Mouse (Mus musculus) ES-E14 (cell line): ENCODE measurements at regions not wholly inside any gene's neighbourhood (a gene's known extent, or its start where the extent isn't known, plus 50 kb on each side); places are given as distances from the start of the nearest gene placed in this dataset.

Experiments used
- DNase-seq: peaks from one replicate; pipeline ENCODE4 v3.0.0-alpha.2; 2013; ENCODE audit warnings: low read depth, low spot score
- H3K27ac ChIP-seq: 2 replicates; pipeline ENCODE4 v1.5.1; 2012; ENCODE audit warnings: low read depth, mild to moderate bottlenecking, low read length, moderate library complexity, mixed read lengths; ENCODE audit not compliant: poor library complexity, insufficient read depth, severe bottlenecking
- H3K36me3 ChIP-seq: 2 replicates; pipeline ENCODE4 v1.6.1; 2012; ENCODE audit warnings: mild to moderate bottlenecking, low read length, moderate library complexity, mixed read lengths; ENCODE audit not compliant: control insufficient read depth, poor library complexity, insufficient read depth, severe bottlenecking
- H3K4me1 ChIP-seq, 2 experiments: fragments of 150-350 bp in 1 of 2; sonication (generic) in 1 of 2; 2 replicates each; pipeline ENCODE4 v1.6.1; 2012; ENCODE audit warnings: low read length in 2 of 2, mild to moderate bottlenecking in 1 of 2, mixed read lengths in 1 of 2; ENCODE audit not compliant: control insufficient read depth in 2 of 2, insufficient read depth in 2 of 2, poor library complexity in 1 of 2
- H3K4me3 ChIP-seq, 2 experiments: fragments of 150-350 bp in 1 of 2; sonication (generic) in 1 of 2; 2 replicates each; pipeline ENCODE4 v1.5.1; 2012; ENCODE audit warnings: low read length in 2 of 2, low read depth in 1 of 2, mild to moderate bottlenecking in 1 of 2, mixed read lengths in 1 of 2; ENCODE audit not compliant: insufficient read depth in 1 of 2, poor library complexity in 1 of 2, severe bottlenecking in 1 of 2
- H3K9ac ChIP-seq: 2 replicates; pipeline ENCODE4 v1.6.1; 2012; ENCODE audit warnings: low read depth, mild to moderate bottlenecking, low read length, mixed read lengths; ENCODE audit not compliant: poor library complexity, insufficient read depth, severe bottlenecking
- H3K9me3 ChIP-seq: fragments of 150-350 bp; sonication (generic); 2 replicates; pipeline ENCODE4 v1.6.1; 2012; ENCODE audit warnings: low read depth, mild to moderate bottlenecking, low read length; ENCODE audit not compliant: control insufficient read depth, insufficient read depth
- CHD2 ChIP-seq: IDR thresholded peaks from 2 replicates; pipeline ENCODE4 v1.6.1; 2014; ENCODE audit warnings: mild to moderate bottlenecking, low read depth, low read length, inconsistent platforms
- HCFC1 ChIP-seq: IDR thresholded peaks from 2 replicates; pipeline ENCODE4 v1.6.1; 2012; ENCODE audit warnings: low read length, inconsistent platforms, borderline replicate concordance; ENCODE audit not compliant: insufficient read depth
- MAFK ChIP-seq: IDR thresholded peaks from 2 replicates; pipeline ENCODE4 v1.6.1; 2014; ENCODE audit warnings: mild to moderate bottlenecking, low read depth, low read length, inconsistent platforms; ENCODE audit not compliant: insufficient read depth
- ZC3H11A ChIP-seq: IDR thresholded peaks from 2 replicates; pipeline ENCODE4 v1.6.1; 2012; ENCODE audit warnings: low read depth, mild to moderate bottlenecking, inconsistent platforms, low read length, borderline replicate concordance
- ZNF384 ChIP-seq: IDR thresholded peaks from 2 replicates; pipeline ENCODE4 v1.6.1; 2012; ENCODE audit warnings: low read depth, low read length, inconsistent platforms
- in situ Hi-C, 2 experiments: fragments of 600-800 bp; cut with MboI; formaldehyde crosslinking; loops; one replicate each; pipeline ENCODE4 v1.15.1; 2025; ENCODE audit warnings: low sequenced_read_pairs in 2 of 2, inconsistent platforms in 1 of 2; ENCODE audit not compliant: unreplicated experiment in 2 of 2

GRCm38 (mm10) chr13:51936441-51936840 is 90.0 kb downstream of the Gadd45g start:
- Histone ChIP-seq H3K36me3 (no peaks in the 10 kb centered on the region), H3K9ac (no peak overlapping the region), H3K27ac (no peak overlapping the region), H3K4me1 (peaks cover 0 to 3% of the 10 kb centered on the region in 2 experiments; a peak in 1 of 4 replicates), H3K4me3 (no peak overlapping the region), H3K9me3 (no peaks in the 10 kb centered on the region)
- TF ChIP-seq CHD2 (no peak), ZC3H11A (no peak), MAFK (no peak), ZNF384 (no peak), HCFC1 (no peak)
- in situ Hi-C loops, result no loop called here
- no peak for DNase-seq

GRCm38 (mm10) chr13:51937898-51938297 is 91.4 kb downstream of the Gadd45g start:
- Histone ChIP-seq H3K4me1 (peaks cover 0 to 3% of the 10 kb centered on the region in 2 experiments; a peak in 1 of 4 replicates), H3K9ac (no peak overlapping the region), H3K4me3 (no peak overlapping the region), H3K27ac (no peak overlapping the region), H3K9me3 (no peaks in the 10 kb centered on the region), H3K36me3 (no peaks in the 10 kb centered on the region)
- DNase-seq, result no peak
- TF ChIP-seq ZC3H11A, result no peak
- no peak for TF ChIP-seq MAFK
- TF ChIP-seq CHD2, result no peak
- TF ChIP-seq HCFC1, result no peak
- no peak for TF ChIP-seq ZNF384
- in situ Hi-C loops, result no loop called here

- no peaks in the 10 kb centered on the region for H3K9me3 ChIP-seq
- H3K27ac ChIP-seq, result no peak overlapping the region
- in situ Hi-C loops, result no loop called here
- DNase-seq, result no peak
- H3K4me3 ChIP-seq, result no peak overlapping the region
- TF ChIP-seq HCFC1 (no peak), ZC3H11A (no peak), MAFK (no peak), ZNF384 (no peak), CHD2 (no peak)
- H3K4me1 ChIP-seq, result peaks cover 0 to 3% of the 10 kb centered on the region in 2 experiments; a peak in 1 of 4 replicates
- no peaks in the 10 kb centered on the region for H3K36me3 ChIP-seq
- H3K9ac ChIP-seq, result no peak overlapping the region
These were observed 92.8 kb downstream of the Gadd45g start for GRCm38 (mm10) chr13:51939262-51939661.

GRCm38 (mm10) chr13:51939715-51940114 is 93.2 kb downstream of the Gadd45g start:
- no peak overlapping the region for H3K4me3 ChIP-seq
- no peaks in the 10 kb centered on the region for H3K9me3 ChIP-seq
- no peak for TF ChIP-seq MAFK
- no peak overlapping the region for H3K9ac ChIP-seq
- no peaks in the 10 kb centered on the region for H3K36me3 ChIP-seq
- DNase-seq, result no peak
- H3K4me1 ChIP-seq, result peaks cover 0 to 3% of the 10 kb centered on the region in 2 experiments; a peak in 1 of 4 replicates
- in situ Hi-C loops, result no loop called here
- H3K27ac ChIP-seq, result no peak overlapping the region

- H3K4me1 ChIP-seq, result no peaks in the 10 kb centered on the region
- H3K36me3 ChIP-seq, result no peaks in the 10 kb centered on the region
- in situ Hi-C loops, result no loop called here
- no peak overlapping the region for H3K9ac ChIP-seq
- H3K9me3 ChIP-seq, result no peaks in the 10 kb centered on the region
- no peak for DNase-seq
- no peak overlapping the region for H3K4me3 ChIP-seq
- TF ChIP-seq ZNF384 (no peak), HCFC1 (no peak), MAFK (no peak)
- no peak overlapping the region for H3K27ac ChIP-seq
These were observed 99.7 kb downstream of the Gadd45g start for GRCm38 (mm10) chr13:51946171-51946570.
